Mouse (Mus musculus) E14TG2a.4 (cell line): ENCODE measurements around the gene Cdkn3.

Experiments used
- CTCF ChIP-seq: conservative IDR thresholded peaks from 2 replicates; pipeline ENCODE4 v1.5.1; 2014; ENCODE audit warnings: low read length
- NANOG ChIP-seq: IDR thresholded peaks from 2 replicates; pipeline ENCODE4 v1.6.1; 2014; ENCODE audit warnings: borderline replicate concordance, low read length, mixed read lengths

DNA sequence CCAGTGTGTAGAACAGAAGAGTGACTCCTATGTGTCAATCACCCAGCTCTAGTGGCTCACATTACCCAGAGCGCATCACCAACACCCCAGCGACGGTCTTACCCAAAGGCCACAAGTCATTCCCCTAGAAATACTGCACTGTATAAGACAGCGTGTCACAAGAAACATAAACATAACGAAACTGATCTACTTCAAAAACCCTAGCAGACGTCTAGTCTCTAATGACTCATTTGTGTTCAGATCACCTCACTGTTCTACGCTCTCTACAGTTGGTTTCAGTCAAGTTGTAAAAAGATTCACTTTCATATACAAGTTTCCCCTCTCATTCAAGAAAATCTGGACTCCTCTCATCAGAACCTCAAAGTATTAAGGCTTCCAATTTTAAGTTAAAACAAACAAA lies 58.4 kb downstream of the Cdkn3 start:
- TF ChIP-seq CTCF (no peak), NANOG (no peak)
